Mouse (Mus musculus) hindbrain, embryonic 14.5 days (tissue): ENCODE measurements at regions not wholly inside any gene's neighbourhood (a gene's known extent, or its start where the extent isn't known, plus 50 kb on each side); places are given as distances from the start of the nearest gene placed in this dataset.

Experiments used
- ATAC-seq: fragments of 200-750 bp; cut with Nextera tagmentation; 2 replicates; pipeline ENCODE4 v1.8.0; 2017; ENCODE audit warnings: moderate number of reproducible peaks, mild to moderate bottlenecking, moderate TSS enrichment, moderate library complexity; ENCODE audit not compliant: low FRiP score
- DNase-seq: peaks from one replicate; pipeline ENCODE4 v3.0.0-alpha.2; 2015; ENCODE audit warnings: low spot score
- H3K27ac ChIP-seq: fragments of 300-500 bp; sonication (generic); 2 replicates; pipeline ENCODE4 v1.5.1; 2014; ENCODE audit warnings: mild to moderate bottlenecking, moderate library complexity
- H3K27me3 ChIP-seq: fragments of 300-500 bp; sonication (generic); 2 replicates; pipeline ENCODE4 v1.6.1; 2014; ENCODE audit warnings: mild to moderate bottlenecking, low read length, mixed read lengths; ENCODE audit not compliant: control insufficient read depth, insufficient read depth
- H3K36me3 ChIP-seq: fragments of 300-500 bp; sonication (generic); replicated peaks from 2 replicates; pipeline ENCODE4 v1.6.1; 2014; ENCODE audit not compliant: control insufficient read depth, insufficient read depth
- H3K4me1 ChIP-seq: fragments of 300-500 bp; sonication (generic); replicated peaks from 2 replicates; pipeline ENCODE4 v1.6.1; 2014; ENCODE audit warnings: antibody characterized with exemption, low read length, mixed read lengths; ENCODE audit not compliant: control insufficient read depth, insufficient read depth
- H3K4me2 ChIP-seq: fragments of 300-500 bp; sonication (generic); replicated peaks from 2 replicates; pipeline ENCODE4 v1.6.1; 2014; ENCODE audit warnings: mild to moderate bottlenecking, moderate library complexity
- H3K4me3 ChIP-seq: fragments of 300-500 bp; sonication (generic); replicated peaks from 2 replicates; pipeline ENCODE4 v1.5.1; 2014; ENCODE audit warnings: mild to moderate bottlenecking, low read length
- H3K9ac ChIP-seq: fragments of 300-500 bp; sonication (generic); 2 replicates; pipeline ENCODE4 v1.6.1; 2014
- H3K9me3 ChIP-seq: fragments of 300-500 bp; sonication (generic); 2 replicates; pipeline ENCODE4 v1.6.1; 2016; ENCODE audit warnings: low read length; ENCODE audit not compliant: control insufficient read depth
- WGBS: fragments of 180-500 bp; shearing (Covaris S2); extraction: QIAGEN DNeasy Blood & Tissue Kit; methylation state at CpG from one replicate; pipeline ENCODE4 v1.1.7; 2014; 5-methylcytosine and 5-hydroxymethylcytosine counted together

- Histone ChIP-seq H3K4me1 (no peaks in the 10 kb centered on the region), H3K9ac (no peak overlapping the region), H3K36me3 (no peaks in the 10 kb centered on the region), H3K9me3 (no peaks in the 10 kb centered on the region), H3K4me3 (no peak overlapping the region), H3K27me3 (no peaks in the 10 kb centered on the region), H3K27ac (no peak overlapping the region), H3K4me2 (no peak overlapping the region)
- DNase-seq = no peak
- no peak for ATAC-seq
- 72% methylated on average over 7 of the region's 7 CpGs for WGBS
These were observed 148.7 kb upstream of the Ankrd50 start for GRCm38 (mm10) chr3:38633347-38633746.

DNA sequence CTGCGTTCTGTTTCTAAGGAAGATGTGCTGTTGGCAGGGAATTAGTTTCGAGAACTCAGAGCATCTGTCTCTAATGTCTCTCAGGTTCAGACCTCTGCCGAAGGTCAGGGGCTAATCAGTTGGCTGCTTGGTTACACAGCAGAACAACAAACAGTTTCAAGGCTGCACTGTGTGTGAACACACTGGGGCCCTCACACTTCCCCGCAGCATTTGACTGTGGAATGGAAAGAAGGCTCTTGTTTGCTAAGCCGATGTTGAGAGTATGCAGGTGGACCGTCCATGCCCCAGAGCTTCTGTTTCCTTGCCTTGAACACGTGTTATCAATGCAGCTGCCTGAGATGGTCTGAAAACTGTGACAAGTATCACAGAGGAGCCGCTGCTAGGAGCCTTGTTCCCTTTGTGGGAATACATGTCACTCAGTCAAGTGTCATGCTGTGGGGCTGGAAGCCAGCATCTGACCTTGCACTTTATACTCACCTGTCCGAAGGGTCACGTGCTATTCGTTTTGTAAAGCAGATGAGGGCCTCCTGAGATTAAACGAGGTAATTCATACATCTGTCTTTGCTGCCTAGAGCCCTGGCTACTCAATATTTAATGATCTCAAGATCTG, 141.0 kb upstream of the Ankrd50 start:
- Histone ChIP-seq H3K4me3 (no peak overlapping the region), H3K27me3 (no peaks in the 10 kb centered on the region), H3K9ac (no peak overlapping the region), H3K4me2 (no peak overlapping the region), H3K27ac (no peak overlapping the region), H3K4me1 (no peaks in the 10 kb centered on the region), H3K36me3 (no peaks in the 10 kb centered on the region), H3K9me3 (no peaks in the 10 kb centered on the region)
- 59% methylated on average over 12 of the region's 12 CpGs for WGBS
- no peak for ATAC-seq
- no peak for DNase-seq

DNA sequence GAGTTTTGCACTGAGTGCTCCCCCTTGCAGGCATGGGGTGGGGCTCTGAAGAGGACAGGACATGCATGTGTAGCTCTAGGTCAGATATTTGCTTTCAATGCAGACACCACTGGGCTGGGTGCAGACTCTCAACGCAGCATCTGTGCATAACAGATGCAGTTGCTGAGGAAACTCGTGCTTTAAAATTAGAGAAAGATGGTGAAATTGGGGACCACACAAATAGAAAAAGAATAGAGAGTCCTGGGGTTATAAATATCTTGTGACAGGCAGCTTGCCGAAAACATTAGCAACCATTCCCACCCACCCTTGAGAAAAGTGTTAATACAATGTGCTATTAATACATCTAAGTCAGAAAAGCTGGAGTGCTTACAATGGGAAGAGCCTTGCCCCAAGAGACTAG, 133.3 kb upstream of the Ankrd50 start:
- Histone ChIP-seq H3K9me3 (no peaks in the 10 kb centered on the region), H3K4me2 (no peak overlapping the region), H3K4me1 (0 out of 2 replicates have a peak, but pooled peaks cover 3% of the 10 kb centered on the region), H3K27ac (no peak overlapping the region), H3K36me3 (no peaks in the 10 kb centered on the region), H3K9ac (0 out of 2 replicates have a peak overlapping the region, but pooled peaks have one; percentile 31), H3K27me3 (no peaks in the 10 kb centered on the region), H3K4me3 (no peak overlapping the region)
- 27% methylated on average over 3 of the region's 3 CpGs for WGBS
- ATAC-seq (no peak), DNase-seq (no peak)

GRCm38 (mm10) chr3:38617217-38617616, 132.6 kb upstream of the Ankrd50 start:
- Histone ChIP-seq H3K27me3 (no peaks in the 10 kb centered on the region), H3K4me2 (no peak overlapping the region), H3K27ac (no peak overlapping the region), H3K9ac (no peak overlapping the region), H3K36me3 (no peaks in the 10 kb centered on the region), H3K9me3 (no peaks in the 10 kb centered on the region), H3K4me3 (no peak overlapping the region), H3K4me1 (0 out of 2 replicates have a peak, but pooled peaks cover 3% of the 10 kb centered on the region)
- 84% methylated on average over 8 of the region's 8 CpGs for WGBS
- no peak for DNase-seq
- ATAC-seq = no peak

DNA sequence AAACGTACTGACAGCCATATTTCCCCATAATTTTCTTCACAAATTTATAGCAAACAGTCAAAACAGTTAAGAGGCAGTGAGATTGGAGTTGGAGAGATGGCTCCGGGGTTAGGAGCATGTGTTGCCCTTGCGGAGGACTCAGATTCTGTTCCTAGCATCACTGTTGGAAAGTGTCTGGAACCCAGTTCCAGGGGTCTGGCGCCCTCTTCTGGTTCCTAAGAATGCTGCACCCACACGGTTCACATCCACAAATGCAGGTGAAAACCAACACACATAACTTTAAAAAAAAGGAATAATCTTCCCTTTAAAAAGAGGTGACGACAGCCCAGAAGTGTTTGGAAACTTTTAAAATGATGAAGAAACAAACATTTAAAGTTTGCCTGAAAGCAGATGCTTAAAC, 129.1 kb upstream of the Ankrd50 start:
- Histone ChIP-seq H3K27ac (no peak overlapping the region), H3K4me2 (no peak overlapping the region), H3K27me3 (no peaks in the 10 kb centered on the region), H3K9me3 (no peaks in the 10 kb centered on the region), H3K36me3 (no peaks in the 10 kb centered on the region), H3K9ac (no peak overlapping the region), H3K4me1 (0 out of 2 replicates have a peak, but pooled peaks cover 2% of the 10 kb centered on the region), H3K4me3 (no peak overlapping the region)
- ATAC-seq (no peak), DNase-seq (no peak)
- WGBS = 74% methylated on average over 6 of the region's 6 CpGs

DNA sequence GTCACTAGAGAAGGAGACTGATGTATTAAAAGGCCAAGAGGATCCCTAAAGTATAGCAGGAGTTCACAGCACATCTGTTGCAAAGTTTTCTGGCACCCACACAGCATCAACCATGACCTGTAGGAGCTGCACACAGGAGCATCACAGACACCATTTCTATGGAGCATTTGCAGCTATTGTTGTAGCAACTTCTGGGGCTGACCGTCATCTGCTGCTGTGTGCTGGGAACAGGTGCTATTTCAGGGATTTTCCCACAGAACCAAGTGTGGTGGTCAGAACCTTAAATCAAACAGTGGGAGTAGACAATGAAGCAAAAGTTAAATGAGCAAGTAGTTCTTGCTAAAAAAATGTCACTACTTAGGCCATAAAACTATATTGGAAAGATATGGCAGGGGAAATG, 106.9 kb upstream of the Ankrd50 start:
- Histone ChIP-seq H3K4me2 (no peak overlapping the region), H3K27ac (no peak overlapping the region), H3K4me3 (no peak overlapping the region), H3K9ac (no peak overlapping the region), H3K36me3 (no peaks in the 10 kb centered on the region), H3K27me3 (no peaks in the 10 kb centered on the region), H3K4me1 (no peaks in the 10 kb centered on the region), H3K9me3 (no peaks in the 10 kb centered on the region)
- DNase-seq = no peak
- ATAC-seq = no peak
- 87% methylated on average over 1 of the region's 1 CpGs for WGBS

GRCm38 (mm10) chr3:38588966-38589365, 104.3 kb upstream of the Ankrd50 start:
- Histone ChIP-seq H3K4me1 (no peaks in the 10 kb centered on the region), H3K27ac (no peak overlapping the region), H3K4me3 (no peak overlapping the region), H3K4me2 (no peak overlapping the region), H3K36me3 (no peaks in the 10 kb centered on the region), H3K9me3 (no peaks in the 10 kb centered on the region), H3K9ac (no peak overlapping the region), H3K27me3 (no peaks in the 10 kb centered on the region)
- DNase-seq (no peak), ATAC-seq (no peak)

- ATAC-seq (no peak), DNase-seq (no peak)
- H3K9ac ChIP-seq = no peak overlapping the region
- no peaks in the 10 kb centered on the region for H3K36me3 ChIP-seq
- H3K9me3 ChIP-seq = no peaks in the 10 kb centered on the region
- WGBS = 91% methylated on average over 5 of the region's 5 CpGs
- H3K4me1 ChIP-seq = no peaks in the 10 kb centered on the region
- H3K27me3 ChIP-seq = no peaks in the 10 kb centered on the region
- H3K4me2 ChIP-seq = no peak overlapping the region
- no peak overlapping the region for H3K27ac ChIP-seq
- no peak overlapping the region for H3K4me3 ChIP-seq
These were observed 100.9 kb upstream of the Ankrd50 start for GRCm38 (mm10) chr3:38585509-38585908.

GRCm38 (mm10) chr3:38579781-38580180, 95.1 kb upstream of the Ankrd50 start:
- no peak overlapping the region for H3K4me2 ChIP-seq
- H3K9ac ChIP-seq = no peak overlapping the region
- H3K27ac ChIP-seq = no peak overlapping the region
- H3K36me3 ChIP-seq = no peaks in the 10 kb centered on the region
- no peak for ATAC-seq
- H3K9me3 ChIP-seq = no peaks in the 10 kb centered on the region
- no peaks in the 10 kb centered on the region for H3K27me3 ChIP-seq
- H3K4me3 ChIP-seq = no peak overlapping the region
- 66% methylated on average over 1 of the region's 1 CpGs for WGBS
- no peaks in the 10 kb centered on the region for H3K4me1 ChIP-seq
- DNase-seq = no peak
